Comparison of ENCODE assay signal across 8 mouse cellular contexts in the genomic region with DNA sequence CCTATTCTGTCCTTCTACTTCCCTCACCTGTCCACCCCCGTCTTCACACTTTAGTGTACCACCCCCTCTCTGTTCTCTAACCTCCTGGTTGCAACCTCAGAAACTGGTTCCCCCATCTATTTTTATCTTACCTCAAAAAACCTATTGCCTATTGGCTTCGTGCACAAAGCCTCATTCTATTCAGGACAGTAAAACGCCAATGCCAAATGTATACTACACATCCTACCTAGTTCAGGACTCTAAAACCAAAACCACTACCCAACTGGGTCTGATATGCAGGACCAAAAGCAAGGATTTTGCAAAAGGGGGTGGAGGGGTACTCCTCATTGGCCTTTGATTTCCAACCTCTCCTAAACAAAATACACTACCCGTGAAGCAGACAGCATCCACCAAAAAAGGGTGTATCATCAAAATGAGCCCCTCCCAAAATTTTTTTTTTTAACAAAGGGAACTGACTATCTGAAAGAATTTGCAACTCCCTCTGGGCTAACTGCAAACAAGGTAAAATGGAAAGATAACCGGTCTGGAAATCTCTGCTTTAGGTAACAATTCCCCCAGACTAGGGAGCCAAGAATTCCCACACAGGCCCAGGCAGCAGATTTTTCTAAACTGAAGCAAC. TPM values are rescaled to one million over a fixed set of nuclear protein-coding genes. Genes with fewer than 3 reads are reported as not detected.
DNase-seq lines count a peak whose midpoint lies in the region; ATAC-seq and TF ChIP-seq lines count a peak whose summit lies in the region.

No protein-coding gene starts in this region.

- H3K79me2 ChIP-seq in heart, adult 2 months (replicated peaks; ENCODE audit: control insufficient read depth, insufficient read depth, low read length), result peaks cover 4% of the 10 kb centered on the region
- peaks cover 75% of the 10 kb centered on the region for H3K79me2 ChIP-seq in C2C12 (ENCODE audit: control insufficient read depth, insufficient read depth)

- peaks cover 3% of the 10 kb centered on the region; the same call in 1 of the 2 replicates for H3K36me3 ChIP-seq in heart, adult 2 months (ENCODE audit: control insufficient read depth, insufficient read depth, low read length)
- H3K36me3 ChIP-seq in C2C12 (ENCODE audit: control insufficient read depth, insufficient read depth), result peaks cover 5% of the 10 kb centered on the region
- H3K36me3 ChIP-seq in forebrain, embryonic 14.5 days (ENCODE audit: control insufficient read depth, insufficient read depth, low read length), result peaks cover 6% of the 10 kb centered on the region; the same call in 1 of the 2 replicates
- H3K36me3 ChIP-seq in liver, embryonic 15.5 days (replicated peaks), result peaks cover 13% of the 10 kb centered on the region

- no peak for TF ChIP-seq CTCF in heart, adult 2 months (IDR thresholded peaks at IDR 0.05)
- no peak for TF ChIP-seq CTCF in C2C12 (IDR thresholded peaks at IDR 0.05; ENCODE audit: control insufficient read depth, insufficient read depth, insufficient read length)

- H3K4me3 ChIP-seq in heart, adult 2 months, result peak overlapping the region; percentile 94
- peak overlapping the region; percentile 97 for H3K4me3 ChIP-seq in C2C12 (ENCODE audit: insufficient read depth, poor library complexity, severe bottlenecking)
- peak overlapping the region; percentile 77 for H3K4me3 ChIP-seq in forebrain, embryonic 14.5 days (ENCODE audit: low read depth, low read length)
- peak overlapping the region; percentile 73 for H3K4me3 ChIP-seq in liver, embryonic 15.5 days (replicated peaks)

- H3K27me3 ChIP-seq in heart, adult 2 months (ENCODE audit: control insufficient read depth, insufficient read depth, low read length), result no peaks in the 10 kb centered on the region
- no peaks in the 10 kb centered on the region for H3K27me3 ChIP-seq in C2C12 (ENCODE audit: control insufficient read depth, insufficient read depth, insufficient read length)
- H3K27me3 ChIP-seq in forebrain, embryonic 14.5 days (replicated peaks; ENCODE audit: control insufficient read depth, insufficient read depth, low read length), result no peaks in the 10 kb centered on the region
- no peaks in the 10 kb centered on the region for H3K27me3 ChIP-seq in liver, embryonic 15.5 days

- TF ChIP-seq POLR2A in heart, adult 2 months (IDR thresholded peaks at IDR 0.05; ENCODE audit: insufficient read depth, low read depth, low read length), result no peak

- H3K79me3 ChIP-seq in C2C12 (ENCODE audit: low read depth), result peaks cover 52% of the 10 kb centered on the region

- no peak for TF ChIP-seq EP300 in heart, adult 2 months (IDR thresholded peaks at IDR 0.05; ENCODE audit: insufficient read depth, low read depth, low read length)

- no peak overlapping the region for H3K27ac ChIP-seq in heart, adult 2 months
- peak overlapping the region; percentile 89; the same call in 1 of the 2 replicates for H3K27ac ChIP-seq in forebrain, embryonic 14.5 days (ENCODE audit: low read depth, low read length)
- H3K27ac ChIP-seq in liver, embryonic 15.5 days (replicated peaks), result peak overlapping the region; percentile 87

- ATAC-seq in forebrain, embryonic 14.5 days, result no peak
- no peak for ATAC-seq in liver, embryonic 15.5 days (ENCODE audit: insufficient read depth)

- no peak overlapping the region for H3ac ChIP-seq in C2C12 (ENCODE audit: control insufficient read depth, insufficient read length, low read depth)

- DNase-seq in heart, adult 2 months, result no peak
- DNase-seq in heart, postnatal 4 days, result no peak
- DNase-seq in forebrain, embryonic 14.5 days (ENCODE audit: low spot score), result no peak
- no peak for DNase-seq in right cerebral cortex, postnatal 14 days
- DNase-seq in adipocyte (ENCODE audit: low spot score), result no peak
- DNase-seq in left cerebral cortex, adult 11 months (ENCODE audit: low spot score), result no peak

- intact Hi-C loops in heart, adult 2 months (cut with DNase I), result loop anchor here (5.0 to 10.0 kb wide), 4 partner anchors 51 to 373 kb away; a partner anchor contains a TSS

- H3K9me3 ChIP-seq in forebrain, embryonic 14.5 days (replicated peaks; ENCODE audit: control insufficient read depth, low read length), result no peaks in the 10 kb centered on the region
- no peaks in the 10 kb centered on the region for H3K9me3 ChIP-seq in liver, embryonic 15.5 days (replicated peaks)

- peak overlapping the region; percentile 82 for H3K4me2 ChIP-seq in forebrain, embryonic 14.5 days (ENCODE audit: low read length)
- peak overlapping the region; percentile 91 for H3K4me2 ChIP-seq in liver, embryonic 15.5 days

- H3K9ac ChIP-seq in heart, adult 2 months (ENCODE audit: low read depth, low read length), result no peak overlapping the region
- peak overlapping the region; percentile 79 for H3K9ac ChIP-seq in forebrain, embryonic 14.5 days (ENCODE audit: low read length)
- H3K9ac ChIP-seq in liver, embryonic 15.5 days, result peak overlapping the region; percentile 86; the same call in 1 of the 2 replicates

- peaks cover 3% of the 10 kb centered on the region for H3K4me1 ChIP-seq in heart, adult 2 months (ENCODE audit: control insufficient read depth, insufficient read depth, low read length)
- peaks cover 12% of the 10 kb centered on the region for H3K4me1 ChIP-seq in forebrain, embryonic 14.5 days (ENCODE audit: control insufficient read depth, insufficient read depth, low read length)
- peaks cover 47% of the 10 kb centered on the region for H3K4me1 ChIP-seq in liver, embryonic 15.5 days (replicated peaks)

- WGBS in heart, adult 2 months, result 42% methylated on average over 5 of the region's 5 CpGs
- 32% methylated on average over 5 of the region's 5 CpGs for WGBS in forebrain, embryonic 14.5 days
- WGBS in liver, embryonic 15.5 days (ENCODE audit: insufficient replicate concordance), result 34% methylated on average over 5 of the region's 5 CpGs

TF ChIP-seq in C2C12, 6 proteins besides CTCF, POLR2A, EP300 and RAD21:
- TF ChIP-seq MYOD1 (IDR thresholded peaks at IDR 0.05; ENCODE audit: control insufficient read depth, insufficient read length, low read depth) (no peak), CEBPB (IDR thresholded peaks at IDR 0.05; ENCODE audit: low read depth) (no peak), MYOG (IDR thresholded peaks at IDR 0.05; ENCODE audit: control insufficient read depth, extremely low read depth, insufficient read length) (no peak), USF1 (IDR thresholded peaks at IDR 0.05; ENCODE audit: low read depth) (no peak), FOSL1 (IDR thresholded peaks at IDR 0.05; ENCODE audit: insufficient read depth, low read length, poor library complexity, severe bottlenecking) (no peak), MAX (IDR thresholded peaks at IDR 0.05) (no peak)

RNA-seq across cellular contexts. Expression of a gene that starts 1.4 kb away (rescaled TPM):
- total RNA-seq in heart, adult 2 months (2021), result 10 to 100 TPM; 10.2 to 14.2 TPM
- polyA plus RNA-seq in heart, adult 2 months (2012; rRNA removed), result 6.6 and 13.3 TPM in 2 replicates
- total RNA-seq in heart, postnatal 4 days (2021), result 10 to 100 TPM; 22.5 to 24.2 TPM
- 8.1 TPM for polyA plus RNA-seq in C2C12 (2012; fragmentation: generic; extraction: Trizol)
- 9.7 and 11.8 TPM in 2 replicates for polyA plus RNA-seq in forebrain, embryonic 14.5 days (2014; fragmentation: Nextera tagmentation; extraction: Ambion mirVana)
- polyA plus RNA-seq in liver, embryonic 15.5 days (2015; fragmentation: Nextera tagmentation; extraction: Ambion mirVana), result 6.0 and 6.6 TPM in 2 replicates

RNA-seq across cellular contexts. Expression of a gene that starts 1.4 kb away (rescaled TPM):
- total RNA-seq in heart, adult 2 months (2021), result 10 to 100 TPM; 26.3 to 29.7 TPM
- 10.4 and 18.4 TPM in 2 replicates for polyA plus RNA-seq in heart, adult 2 months (2012; rRNA removed)
- 10 to 100 TPM; 44.7 to 45.0 TPM for total RNA-seq in heart, postnatal 4 days (2021)
- 105 TPM for polyA plus RNA-seq in C2C12 (2012; fragmentation: generic; extraction: Trizol)
- 110 and 126 TPM in 2 replicates for polyA plus RNA-seq in forebrain, embryonic 14.5 days (2014; fragmentation: Nextera tagmentation; extraction: Ambion mirVana)
- 60.8 and 62.4 TPM in 2 replicates for polyA plus RNA-seq in liver, embryonic 15.5 days (2015; fragmentation: Nextera tagmentation; extraction: Ambion mirVana)

RNA-seq across cellular contexts. Expression of a gene that starts 51.4 kb away (rescaled TPM):
- 100 to 1,000 TPM; 338 to 388 TPM for total RNA-seq in heart, adult 2 months (2021)
- polyA plus RNA-seq in heart, adult 2 months (2012; rRNA removed), result 197 and 335 TPM in 2 replicates
- 100 to 1,000 TPM; 101 to 105 TPM for total RNA-seq in heart, postnatal 4 days (2021)
- 0.14 TPM for polyA plus RNA-seq in C2C12 (2012; fragmentation: generic; extraction: Trizol)
- 1.3 and 1.7 TPM in 2 replicates for polyA plus RNA-seq in forebrain, embryonic 14.5 days (2014; fragmentation: Nextera tagmentation; extraction: Ambion mirVana)
- 1.0 and 1.1 TPM in 2 replicates for polyA plus RNA-seq in liver, embryonic 15.5 days (2015; fragmentation: Nextera tagmentation; extraction: Ambion mirVana)

Comparison
In these comparisons a context has a peak if more than half of its experiments do, and no peak if none do; other contexts are left out.
1. RNA of a gene that starts 51.4 kb away (polyA plus RNA-seq): 197 to 335 TPM in heart, adult 2 months; 1.3 to 1.7 TPM in forebrain, embryonic 14.5 days, 1.0 to 1.1 TPM in liver, embryonic 15.5 days and 0.14 TPM in C2C12 (single experiment); every median in the first group is over 10 times any median in the second.
2. Peak in every context shown above with its lines, with median percentiles within 50 percentile points of each other: H3K4me3 ChIP-seq.